ENCODE assay signal across 8 mouse cellular contexts in the genomic region with DNA sequence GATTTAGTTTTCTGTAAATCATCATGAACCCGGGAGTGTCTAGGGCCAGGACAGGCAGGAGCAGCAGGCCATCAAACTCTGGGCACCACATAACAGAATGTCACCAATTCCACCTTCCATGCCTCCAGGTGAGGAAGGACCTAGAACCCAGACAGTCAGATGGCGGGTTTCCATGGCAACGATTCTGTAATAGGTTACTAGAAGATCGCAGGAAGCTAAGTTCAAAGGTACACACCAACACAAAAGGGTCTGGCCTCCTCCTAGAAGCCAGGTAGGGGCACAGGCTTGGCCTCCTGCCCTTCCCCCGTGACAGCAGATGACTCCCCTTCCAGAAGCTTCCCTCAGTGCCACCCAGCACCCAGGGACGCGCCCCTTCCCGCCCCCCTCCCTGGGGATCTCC. TPM values are rescaled to one million over a fixed set of nuclear protein-coding genes. Genes with fewer than 3 reads are reported as not detected.
DNase-seq lines count a peak whose midpoint lies in the region; ATAC-seq and TF ChIP-seq lines count a peak whose summit lies in the region.

No protein-coding gene starts in this region.

- H3K9ac ChIP-seq in ES-Bruce4 (ENCODE audit: low read depth, poor library complexity, severe bottlenecking) = peak overlapping the region; percentile 74
- peak overlapping the region; percentile 91 for H3K9ac ChIP-seq in forebrain, embryonic 16.5 days (replicated peaks; ENCODE audit: low read depth, low read length)
- peak overlapping the region; percentile 93 for H3K9ac ChIP-seq in hindbrain, embryonic 16.5 days (ENCODE audit: low read depth, low read length)

- no peak overlapping the region for H3K27ac ChIP-seq in ES-Bruce4 (ENCODE audit: insufficient read depth, low read length)
- peak overlapping the region; percentile 82 for H3K27ac ChIP-seq in forebrain, embryonic 16.5 days (ENCODE audit: low read length)
- H3K27ac ChIP-seq in hindbrain, embryonic 16.5 days (ENCODE audit: low read depth, low read length) = peak overlapping the region; percentile 90
- H3K27ac ChIP-seq in left cerebral cortex, adult 2 months = peak overlapping the region; percentile 78

- peak overlapping the region; percentile 78 for H3K4me2 ChIP-seq in forebrain, embryonic 16.5 days (ENCODE audit: low read length)
- peak overlapping the region; percentile 83 for H3K4me2 ChIP-seq in hindbrain, embryonic 16.5 days (ENCODE audit: low read length)

- no peaks in the 10 kb centered on the region for H3K27me3 ChIP-seq in ES-Bruce4 (ENCODE audit: control insufficient read depth, insufficient read depth, low read length, poor library complexity, severe bottlenecking)
- no peaks in the 10 kb centered on the region for H3K27me3 ChIP-seq in forebrain, embryonic 16.5 days (replicated peaks; ENCODE audit: control insufficient read depth, insufficient read depth, low read length)
- H3K27me3 ChIP-seq in hindbrain, embryonic 16.5 days (replicated peaks; ENCODE audit: control insufficient read depth, insufficient read depth, low read length) = no peaks in the 10 kb centered on the region

- H3K4me3 ChIP-seq in ES-Bruce4 (ENCODE audit: low read depth, low read length) = peak overlapping the region; percentile 84
- H3K4me3 ChIP-seq in forebrain, embryonic 16.5 days (replicated peaks; ENCODE audit: low read length) = peak overlapping the region; percentile 67
- H3K4me3 ChIP-seq in hindbrain, embryonic 16.5 days (ENCODE audit: low read length) = peak overlapping the region; percentile 97
- H3K4me3 ChIP-seq in left cerebral cortex, adult 2 months = peak overlapping the region; percentile 56

- 17% methylated on average over 8 of the region's 8 CpGs for WGBS in forebrain, embryonic 16.5 days
- WGBS in hindbrain, embryonic 16.5 days = 14% methylated on average over 8 of the region's 8 CpGs

- no peak for ATAC-seq in forebrain, embryonic 16.5 days
- no peak for ATAC-seq in hindbrain, embryonic 16.5 days

- H3K36me3 ChIP-seq in ES-Bruce4 (ENCODE audit: control insufficient read depth, insufficient read depth, low read length, poor library complexity, severe bottlenecking) = peaks cover 4% of the 10 kb centered on the region; the same call in 1 of the 2 replicates
- H3K36me3 ChIP-seq in forebrain, embryonic 16.5 days (ENCODE audit: control insufficient read depth, insufficient read depth) = no peaks in the 10 kb centered on the region
- 0 out of 2 replicates have a peak, but pooled peaks cover 2% of the 10 kb centered on the region for H3K36me3 ChIP-seq in hindbrain, embryonic 16.5 days (ENCODE audit: control insufficient read depth, insufficient read depth, low read length)

- no peaks in the 10 kb centered on the region for H3K9me3 ChIP-seq in ES-Bruce4 (replicated peaks; ENCODE audit: control insufficient read depth, insufficient read depth, low read length, poor library complexity, severe bottlenecking)
- H3K9me3 ChIP-seq in forebrain, embryonic 16.5 days (ENCODE audit: control insufficient read depth, low read length) = no peaks in the 10 kb centered on the region
- H3K9me3 ChIP-seq in hindbrain, embryonic 16.5 days (ENCODE audit: control insufficient read depth, low read length) = no peaks in the 10 kb centered on the region

- H3K4me1 ChIP-seq in ES-Bruce4 (ENCODE audit: control insufficient read depth, insufficient read depth, low read length) = peaks cover 3% of the 10 kb centered on the region
- H3K4me1 ChIP-seq in forebrain, embryonic 16.5 days (replicated peaks; ENCODE audit: control insufficient read depth, insufficient read depth, low read length) = peaks cover 36% of the 10 kb centered on the region
- H3K4me1 ChIP-seq in hindbrain, embryonic 16.5 days (ENCODE audit: control insufficient read depth, insufficient read depth, low read depth, low read length) = peaks cover 16% of the 10 kb centered on the region

- TF ChIP-seq EP300 in ES-Bruce4 (IDR thresholded peaks at IDR 0.05; ENCODE audit: insufficient read depth, low read depth, low read length) = no peak

- peak; percentile 56 for DNase-seq in cerebellum, adult 11-12 months
- DNase-seq in left cerebral cortex, adult 2 months (ENCODE audit: extremely low spot score in 1 of 2, low spot score in 2 of 2) = peak; percentile 16 to 25
- DNase-seq in lung, postnatal 14 days = peak; percentile 37
- DNase-seq in right cerebral cortex, postnatal 14 days = peak; percentile 33
- DNase-seq in urinary bladder, adult 18-20 months (ENCODE audit: low spot score in 2 of 2) = no peak

- TF ChIP-seq POLR2A in ES-Bruce4 (IDR thresholded peaks at IDR 0.05; ENCODE audit: insufficient read depth, low read length) = no peak

- intact Hi-C loops in left cerebral cortex, adult 2 months (cut with DNase I) = loop anchor here (5.0 kb wide), 1 partner anchor 84 kb away; no protein-coding TSS in a partner anchor

- no peak for TF ChIP-seq CTCF in ES-Bruce4 (IDR thresholded peaks at IDR 0.05; ENCODE audit: low read depth, low read length)
- TF ChIP-seq CTCF in left cerebral cortex, adult 2 months (IDR thresholded peaks at IDR 0.05) = no peak

RNA-seq across cellular contexts. Expression of a gene that starts 0.7 kb away (rescaled TPM):
- 40.4 and 44.1 TPM in 2 replicates for polyA plus RNA-seq in ES-Bruce4 (2011; ENCODE audit: insufficient read depth, insufficient read length, low read depth, missing spikeins)
- polyA plus RNA-seq in forebrain, embryonic 16.5 days (2015; fragmentation: Nextera tagmentation; extraction: Ambion mirVana) = 32.3 TPM in 2 replicates
- 25.1 and 26.2 TPM in 2 replicates for polyA plus RNA-seq in hindbrain, embryonic 16.5 days (2015; fragmentation: Nextera tagmentation; extraction: Ambion mirVana)
- 1 to 10 TPM; 4.2 to 7.4 TPM for total RNA-seq in left cerebral cortex, adult 2 months (2021)

Comparison
In these comparisons a context has a peak if more than half of its experiments do, and no peak if none do; other contexts are left out.
1. DNase-seq: peak in cerebellum, adult 11-12 months (single experiment), left cerebral cortex, adult 2 months (2 of 2), lung, postnatal 14 days (single experiment) and right cerebral cortex, postnatal 14 days (single experiment); none in urinary bladder, adult 18-20 months (0 of 2).
2. Peak in every context shown above with its lines, with median percentiles within 50 percentile points of each other: H3K4me3 ChIP-seq and H3K9ac ChIP-seq.